Mouse (Mus musculus) forebrain, embryonic 15.5 days (tissue): ENCODE measurements around the gene Tcn2. TPM values are rescaled to one million over a fixed set of nuclear protein-coding genes. Genes with fewer than 3 reads are reported as not detected.

Experiments used
- ATAC-seq: fragments of 200-750 bp; cut with Nextera tagmentation; replicated peaks from 2 replicates; pipeline ENCODE4 v1.8.0; 2017; ENCODE audit warnings: mild to moderate bottlenecking, moderate TSS enrichment, moderate library complexity
- H3K27ac ChIP-seq: fragments of 300-500 bp; sonication (generic); replicated peaks from 2 replicates; pipeline ENCODE4 v1.5.1; 2015; ENCODE audit warnings: mild to moderate bottlenecking, inconsistent platforms
- H3K27me3 ChIP-seq: fragments of 300-500 bp; sonication (generic); 2 replicates; pipeline ENCODE4 v1.6.1; 2015; ENCODE audit warnings: inconsistent platforms
- H3K36me3 ChIP-seq: fragments of 300-500 bp; sonication (generic); 2 replicates; pipeline ENCODE4 v1.6.1; 2015; ENCODE audit warnings: mild to moderate bottlenecking, inconsistent platforms
- H3K4me1 ChIP-seq: fragments of 300-500 bp; sonication (generic); 2 replicates; pipeline ENCODE4 v1.6.1; 2015; ENCODE audit warnings: inconsistent platforms
- H3K4me2 ChIP-seq: fragments of 300-500 bp; sonication (generic); replicated peaks from 2 replicates; pipeline ENCODE4 v1.6.1; 2015; ENCODE audit warnings: mild to moderate bottlenecking, inconsistent platforms
- H3K4me3 ChIP-seq: fragments of 300-500 bp; sonication (generic); 2 replicates; pipeline ENCODE4 v1.5.1; 2015; ENCODE audit warnings: mild to moderate bottlenecking, inconsistent platforms
- H3K9ac ChIP-seq: fragments of 300-500 bp; sonication (generic); replicated peaks from 2 replicates; pipeline ENCODE4 v1.6.1; 2015; ENCODE audit warnings: mild to moderate bottlenecking, inconsistent platforms
- H3K9me3 ChIP-seq: fragments of 300-500 bp; sonication (generic); 2 replicates; pipeline ENCODE4 v1.6.1; 2016; ENCODE audit warnings: inconsistent platforms
- WGBS: fragments of 180-500 bp; shearing (Covaris S2); methylation state at CpG from one replicate; pipeline ENCODE4 v1.1.7; 2015; ENCODE audit warnings: mixed read lengths; 5-methylcytosine and 5-hydroxymethylcytosine counted together
- polyA plus RNA-seq: library from polyadenylated mRNA; unstranded; fragments of >200 nt; fragmentation: Nextera tagmentation; extraction: Ambion mirVana; gene quantifications from 2 replicates; pipeline ENCODE4 v1.2.1, GENCODE M21; 2015

The Tcn2 gene
- polyA plus RNA-seq, 1 experiment from 2014 or later: 15.3 TPM

DNA sequence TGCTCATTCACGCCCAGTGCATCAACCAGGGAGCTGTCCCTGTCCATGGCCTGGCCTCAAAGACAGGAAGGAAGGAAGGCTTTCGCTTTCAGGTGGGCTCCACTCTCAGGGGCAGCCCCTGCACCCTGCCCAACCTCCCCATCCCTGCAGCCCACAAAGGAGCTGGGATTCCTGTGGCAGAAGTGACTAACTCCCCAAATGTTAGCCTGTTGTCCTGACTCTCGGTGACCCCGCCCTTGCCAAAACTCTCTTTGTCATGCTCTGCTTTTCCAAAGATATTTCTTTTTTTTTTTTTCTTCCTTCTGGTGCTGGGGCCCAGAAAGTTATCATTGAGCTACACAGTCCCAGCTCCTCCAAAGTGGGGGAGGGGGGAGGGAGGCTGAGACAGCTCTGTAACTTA is 22.7 kb downstream of the Tcn2 start:
- peaks cover 53% of the 10 kb centered on the region for H3K4me1 ChIP-seq
- 92% methylated on average over 4 of the region's 4 CpGs for WGBS
- H3K9ac ChIP-seq: no peak overlapping the region
- H3K4me3 ChIP-seq: no peak overlapping the region
- ATAC-seq: no peak
- H3K27ac ChIP-seq: no peak overlapping the region
- H3K27me3 ChIP-seq: no peaks in the 10 kb centered on the region
- no peak overlapping the region for H3K4me2 ChIP-seq
- H3K36me3 ChIP-seq: peaks cover 8% of the 10 kb centered on the region; the same call in 1 of the 2 replicates
- H3K9me3 ChIP-seq: no peaks in the 10 kb centered on the region

GRCm38 (mm10) chr11:3905446-3905845 is 26.5 kb downstream of the Tcn2 start:
- WGBS: 78% methylated on average over 1 of the region's 1 CpGs

GRCm38 (mm10) chr11:3904673-3905072 is 27.3 kb downstream of the Tcn2 start:
- no peak overlapping the region for H3K27ac ChIP-seq
- H3K4me3 ChIP-seq: no peak overlapping the region
- ATAC-seq: no peak
- H3K36me3 ChIP-seq: peaks cover 8% of the 10 kb centered on the region
- H3K9me3 ChIP-seq: no peaks in the 10 kb centered on the region
- 84% methylated on average over 6 of the region's 6 CpGs for WGBS
- peaks cover 17% of the 10 kb centered on the region; the same call in 1 of the 2 replicates for H3K4me1 ChIP-seq
- H3K9ac ChIP-seq: no peak overlapping the region
- H3K27me3 ChIP-seq: no peaks in the 10 kb centered on the region
- H3K4me2 ChIP-seq: no peak overlapping the region

More at GRCm38 (mm10) chr11:3905446-3905845, 26.5 kb downstream of the Tcn2 start:
- no peaks in the 10 kb centered on the region for H3K9me3 ChIP-seq
- peaks cover 20% of the 10 kb centered on the region for H3K4me1 ChIP-seq
- H3K9ac ChIP-seq: no peak overlapping the region
- no peak overlapping the region for H3K4me2 ChIP-seq
- H3K4me3 ChIP-seq: no peak overlapping the region
- ATAC-seq: no peak
- no peak overlapping the region for H3K27ac ChIP-seq
- peaks cover 8% of the 10 kb centered on the region for H3K36me3 ChIP-seq
- H3K27me3 ChIP-seq: no peaks in the 10 kb centered on the region

DNA sequence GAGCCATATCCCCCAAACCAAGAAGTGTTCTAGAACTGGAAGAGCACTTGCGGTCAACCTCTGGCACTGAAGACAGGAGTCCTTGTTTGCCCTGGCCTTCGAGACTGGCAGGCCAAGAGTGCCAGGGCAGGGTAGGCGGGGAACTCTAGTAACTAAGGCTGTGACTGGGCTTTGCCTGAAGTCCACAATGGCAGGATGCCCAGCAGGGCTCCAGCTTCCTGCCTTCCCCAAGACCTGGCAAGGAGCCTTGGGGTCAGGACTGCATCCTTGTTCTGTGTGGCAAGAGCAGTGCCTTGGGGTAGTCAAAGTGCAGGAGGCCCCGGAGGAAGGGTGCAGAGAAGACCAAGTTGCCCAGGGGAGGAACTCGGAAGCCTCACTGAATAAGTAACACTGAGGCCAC is 28.9 kb downstream of the Tcn2 start:
- Histone ChIP-seq H3K9ac (no peak overlapping the region), H3K9me3 (no peaks in the 10 kb centered on the region), H3K27ac (no peak overlapping the region), H3K27me3 (no peaks in the 10 kb centered on the region), H3K4me2 (no peak overlapping the region), H3K36me3 (peaks cover 18% of the 10 kb centered on the region), H3K4me1 (0 out of 2 replicates have a peak, but pooled peaks cover 9% of the 10 kb centered on the region), H3K4me3 (no peak overlapping the region)
- 77% methylated on average over 5 of the region's 5 CpGs for WGBS
- no peak for ATAC-seq

DNA sequence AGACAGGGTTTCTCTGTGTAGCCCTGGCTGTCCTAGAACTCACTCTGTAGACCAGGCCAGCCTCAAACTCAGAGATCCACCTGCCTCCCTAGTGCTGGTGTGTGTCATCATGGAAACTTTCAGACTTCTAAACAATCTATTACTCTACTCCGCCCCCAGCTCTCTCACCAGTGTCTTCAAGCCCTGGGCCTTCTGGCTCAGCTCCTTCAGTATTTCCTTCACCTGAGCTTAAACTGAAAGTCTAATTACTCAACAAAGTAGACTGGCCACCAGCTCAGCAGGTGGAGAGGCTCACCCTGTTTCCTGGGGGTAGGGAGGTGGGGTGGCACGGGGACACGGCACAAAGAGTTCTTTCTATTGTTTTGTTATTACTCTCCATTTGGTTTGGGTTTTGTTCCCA is 29.4 kb downstream of the Tcn2 start:
- H3K9me3 ChIP-seq: no peaks in the 10 kb centered on the region
- H3K4me3 ChIP-seq: no peak overlapping the region
- WGBS: 89% methylated on average over 3 of the region's 3 CpGs
- H3K27ac ChIP-seq: no peak overlapping the region
- no peak overlapping the region for H3K4me2 ChIP-seq
- H3K27me3 ChIP-seq: no peaks in the 10 kb centered on the region
- no peak for ATAC-seq
- peaks cover 23% of the 10 kb centered on the region for H3K36me3 ChIP-seq
- 0 out of 2 replicates have a peak, but pooled peaks cover 11% of the 10 kb centered on the region for H3K4me1 ChIP-seq
- H3K9ac ChIP-seq: no peak overlapping the region

- peaks cover 22% of the 10 kb centered on the region for H3K36me3 ChIP-seq
- no peak overlapping the region for H3K4me2 ChIP-seq
- no peak overlapping the region for H3K9ac ChIP-seq
- H3K4me3 ChIP-seq: no peak overlapping the region
- no peak overlapping the region for H3K27ac ChIP-seq
- 89% methylated on average over 6 of the region's 6 CpGs for WGBS
- no peaks in the 10 kb centered on the region for H3K9me3 ChIP-seq
- ATAC-seq: no peak
- H3K4me1 ChIP-seq: peaks cover 16% of the 10 kb centered on the region; the same call in 1 of the 2 replicates
- H3K27me3 ChIP-seq: no peaks in the 10 kb centered on the region
These were observed 31.7 kb downstream of the Tcn2 start for GRCm38 (mm10) chr11:3900296-3900695.

DNA sequence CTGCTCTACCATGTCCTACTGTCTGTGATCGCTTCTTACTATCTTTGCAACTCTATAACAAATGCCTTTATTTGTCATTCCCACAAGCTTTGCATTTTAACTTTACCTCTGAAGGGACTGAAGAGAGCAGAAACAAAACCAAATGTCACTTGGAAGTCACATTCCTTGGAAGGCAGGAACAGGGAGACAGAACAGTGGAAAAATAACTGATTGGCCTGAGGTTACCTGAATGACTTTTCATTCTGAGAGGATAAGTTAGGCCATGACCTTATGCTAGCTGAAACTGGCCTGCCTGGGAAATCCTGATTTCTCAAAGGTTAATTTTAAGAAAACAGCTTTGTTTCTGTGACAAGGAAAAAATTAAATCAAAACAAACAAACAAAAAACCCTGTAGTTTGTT is 36.0 kb downstream of the Tcn2 start:
- Histone ChIP-seq H3K4me1 (peaks cover 25% of the 10 kb centered on the region), H3K36me3 (peaks cover 22% of the 10 kb centered on the region), H3K27me3 (no peaks in the 10 kb centered on the region), H3K9ac (no peak overlapping the region), H3K4me2 (no peak overlapping the region), H3K4me3 (no peak overlapping the region), H3K27ac (no peak overlapping the region), H3K9me3 (no peaks in the 10 kb centered on the region)
- 85% methylated on average over 1 of the region's 1 CpGs for WGBS
- ATAC-seq: no peak

GRCm38 (mm10) chr11:3895458-3895857 is 36.5 kb downstream of the Tcn2 start:
- peak overlapping the region; percentile 81 for H3K4me2 ChIP-seq
- peaks cover 22% of the 10 kb centered on the region for H3K36me3 ChIP-seq
- H3K9me3 ChIP-seq: no peaks in the 10 kb centered on the region
- peak overlapping the region; percentile 60 for H3K4me3 ChIP-seq
- H3K27ac ChIP-seq: peak overlapping the region; percentile 84
- no peak for ATAC-seq
- peaks cover 24% of the 10 kb centered on the region for H3K4me1 ChIP-seq
- 3% methylated on average over 10 of the region's 10 CpGs for WGBS
- H3K27me3 ChIP-seq: no peaks in the 10 kb centered on the region
- peak overlapping the region; percentile 71 for H3K9ac ChIP-seq

DNA sequence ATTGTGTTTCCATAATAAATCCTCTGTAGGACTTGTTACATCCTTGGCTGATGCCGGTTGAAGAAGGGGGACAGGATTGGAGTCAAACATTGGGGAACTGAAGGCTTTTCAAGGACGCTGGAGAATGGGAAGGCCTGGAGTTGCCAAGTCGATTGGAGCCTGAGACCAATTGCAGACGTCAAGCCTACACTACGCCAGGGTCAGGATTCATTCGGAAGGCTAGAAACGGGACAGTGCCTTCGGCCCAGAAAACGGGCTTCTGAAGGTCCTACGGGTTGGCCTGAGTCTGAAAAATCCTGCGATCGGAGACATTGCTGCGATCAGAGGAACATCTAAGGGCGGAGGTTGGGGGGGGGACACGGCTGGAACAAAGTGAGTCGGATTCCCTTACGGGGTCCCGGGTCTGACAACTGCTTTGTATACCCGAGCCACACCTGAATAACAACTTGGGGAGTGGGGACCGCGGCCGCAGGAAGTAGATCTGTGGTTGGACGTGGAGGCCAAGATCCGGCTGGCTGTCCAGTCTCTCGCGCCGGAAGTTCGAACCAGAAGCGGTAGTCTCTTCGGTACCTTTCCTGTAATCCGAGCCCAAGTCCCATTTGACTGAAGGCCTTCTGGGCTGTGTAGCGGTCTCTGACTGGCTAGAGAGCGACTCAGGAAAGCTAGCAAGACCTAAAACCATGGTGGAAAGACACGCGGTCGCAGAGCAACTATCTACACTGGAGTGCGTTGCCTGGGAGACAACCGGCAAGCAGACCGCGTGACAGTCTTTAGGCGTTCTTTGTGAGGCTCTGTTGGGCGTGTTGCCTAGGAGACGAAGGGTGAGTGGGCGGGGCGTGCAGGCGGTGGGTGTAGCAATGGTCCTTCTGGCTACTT is 37.3 kb downstream of the Tcn2 start, which contains the start of the genes 4921536K21Rik and Dusp18:
TSS of gene 4921536K21Rik (minus strand) at position 693 of the 876 bp plus-strand sequence.
TSS of gene Dusp18 (plus strand) at position 835 of the 876 bp plus-strand sequence.
- Histone ChIP-seq H3K36me3 (peaks cover 22% of the 10 kb centered on the region), H3K4me1 (peaks cover 21% of the 10 kb centered on the region), H3K9ac (peak within 1 kb of the TSS; percentile 71), H3K9me3 (no peaks in the 10 kb centered on the region), H3K27me3 (no peaks in the 10 kb centered on the region), H3K27ac (peak within 1 kb of the TSS; percentile 84), H3K4me2 (peak within 1 kb of the TSS; percentile 81), H3K4me3 (peak within 1 kb of the TSS; percentile 60)
- 2% methylated on average over 46 of the region's 46 CpGs for WGBS
- ATAC-seq: peak; percentile 98

GRCm38 (mm10) chr11:3893970-3894369 is 38.0 kb downstream of the Tcn2 start:
- Histone ChIP-seq H3K9ac (no peak overlapping the region), H3K4me3 (peak overlapping the region; percentile 60; the same call in 1 of the 2 replicates), H3K27ac (no peak overlapping the region), H3K36me3 (peaks cover 18% of the 10 kb centered on the region), H3K4me1 (peaks cover 18% of the 10 kb centered on the region), H3K27me3 (no peaks in the 10 kb centered on the region), H3K9me3 (no peaks in the 10 kb centered on the region), H3K4me2 (peak overlapping the region; percentile 81; the same call in 1 of the 2 replicates)
- 81% methylated on average over 6 of the region's 6 CpGs for WGBS
- ATAC-seq: no peak

DNA sequence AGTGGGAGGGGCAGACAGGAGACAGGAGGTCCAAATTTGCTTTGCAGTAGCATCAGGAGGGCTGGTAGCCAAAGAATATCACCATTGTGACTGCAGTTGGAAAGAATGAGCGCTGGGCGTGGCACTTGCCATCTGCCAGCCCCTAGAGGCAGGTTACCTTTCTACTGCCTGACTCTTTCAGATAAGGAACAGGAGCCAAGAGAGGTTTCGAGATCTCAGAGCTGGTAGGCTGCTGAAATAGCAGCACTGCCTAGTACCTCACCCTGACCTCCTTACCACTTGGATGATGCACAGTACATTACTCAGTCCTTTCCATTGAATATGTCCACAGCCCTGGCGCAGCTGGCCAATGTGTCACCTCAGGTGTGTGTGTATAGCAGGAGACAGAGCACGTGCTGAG is 44.6 kb downstream of the Tcn2 start:
- H3K27ac ChIP-seq: no peak overlapping the region
- H3K4me1 ChIP-seq: peaks cover 5% of the 10 kb centered on the region; the same call in 1 of the 2 replicates
- H3K4me2 ChIP-seq: no peak overlapping the region
- no peak overlapping the region for H3K4me3 ChIP-seq
- no peaks in the 10 kb centered on the region for H3K9me3 ChIP-seq
- no peaks in the 10 kb centered on the region for H3K36me3 ChIP-seq
- H3K9ac ChIP-seq: no peak overlapping the region
- WGBS: 63% methylated on average over 5 of the region's 5 CpGs
- no peaks in the 10 kb centered on the region for H3K27me3 ChIP-seq
- ATAC-seq: no peak

DNA sequence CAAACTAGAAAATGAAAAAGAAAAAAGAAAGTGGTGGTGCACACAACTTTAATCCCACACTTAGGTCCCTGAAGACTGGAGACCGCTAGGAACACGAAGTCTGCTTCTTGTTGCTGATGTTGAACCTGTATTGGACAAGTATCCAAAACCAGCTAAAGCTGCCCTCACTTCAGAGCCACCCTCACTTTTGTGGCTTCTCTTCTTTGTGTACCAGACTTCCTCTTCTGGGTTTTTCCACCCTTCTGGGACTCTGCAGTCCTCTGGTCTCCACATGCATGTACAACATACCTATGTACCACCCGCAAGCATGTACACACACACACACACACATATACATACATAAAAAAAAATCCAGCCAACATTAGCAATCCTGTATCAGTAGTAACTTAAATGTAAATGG is 48.2 kb downstream of the Tcn2 start:
- ATAC-seq: no peak
- Histone ChIP-seq H3K4me2 (no peak overlapping the region), H3K4me3 (no peak overlapping the region), H3K4me1 (peaks cover 5% of the 10 kb centered on the region; the same call in 1 of the 2 replicates), H3K9me3 (no peaks in the 10 kb centered on the region), H3K9ac (no peak overlapping the region), H3K27ac (no peak overlapping the region), H3K27me3 (no peaks in the 10 kb centered on the region), H3K36me3 (no peaks in the 10 kb centered on the region)
- 88% methylated on average over 3 of the region's 3 CpGs for WGBS
